Mouse (Mus musculus): ENCODE data around the gene Mapk3. TPM values are rescaled to one million over a fixed set of nuclear protein-coding genes. Genes with fewer than 3 reads are reported as not detected.
A peak's percentile ranks its signal among the peaks of the same experiment; 100 is the strongest.

Mapk3 gene
- polyA plus RNA-seq, 1 experiment = 472 TPM

GRCm38 (mm10) chr7:126741452-126741851 lies 17.9 kb upstream of the Mapk3 start:
- no peaks in the 10 kb centered on the region for H3K4me1 ChIP-seq (ENCODE audit: control insufficient read depth, insufficient read depth, insufficient read length, low read length)
- no peak for TF ChIP-seq CTCF (IDR thresholded peaks at IDR 0.05; ENCODE audit: extremely low read depth, insufficient read length, insufficient replicate concordance, low read depth, low read length)
- no peak for TF ChIP-seq POLR2A (IDR thresholded peaks at IDR 0.05; ENCODE audit: low read depth, low read length)
- no peaks in the 10 kb centered on the region for H3K27me3 ChIP-seq (ENCODE audit: control insufficient read depth, insufficient read depth, low read length)
- no peaks in the 10 kb centered on the region for H3K36me3 ChIP-seq (ENCODE audit: control insufficient read depth, insufficient read depth, low read length)
- no peak overlapping the region for H3K4me3 ChIP-seq (ENCODE audit: low read depth, low read length)
- 93% methylated on average over 5 of the region's 5 CpGs for WGBS
- no peak overlapping the region for H3K27ac ChIP-seq (ENCODE audit: insufficient read depth, low read depth, low read length)

- WGBS = 91% methylated on average over 13 of the region's 13 CpGs
- H3K36me3 ChIP-seq (ENCODE audit: control insufficient read depth, insufficient read depth, low read length) = no peaks in the 10 kb centered on the region
- TF ChIP-seq POLR2A (IDR thresholded peaks at IDR 0.05; ENCODE audit: low read depth, low read length) (no peak), CTCF (IDR thresholded peaks at IDR 0.05; ENCODE audit: extremely low read depth, insufficient read length, insufficient replicate concordance, low read depth, low read length) (no peak)
- no peak overlapping the region for H3K4me3 ChIP-seq (ENCODE audit: low read depth, low read length)
- H3K27me3 ChIP-seq (ENCODE audit: control insufficient read depth, insufficient read depth, low read length) = no peaks in the 10 kb centered on the region
- no peaks in the 10 kb centered on the region; the same call in 1 of the 2 replicates for H3K4me1 ChIP-seq (ENCODE audit: control insufficient read depth, insufficient read depth, insufficient read length, low read length)
- no peak overlapping the region for H3K27ac ChIP-seq (ENCODE audit: insufficient read depth, low read depth, low read length)
Measured at GRCm38 (mm10) chr7:126741964-126742482, 17.4 kb upstream of the Mapk3 start.

GRCm38 (mm10) chr7:126746066-126746465 lies 13.3 kb upstream of the Mapk3 start:
- Histone ChIP-seq H3K4me3 (ENCODE audit: low read depth, low read length) (peak overlapping the region; percentile 19), H3K36me3 (ENCODE audit: control insufficient read depth, insufficient read depth, low read length) (no peaks in the 10 kb centered on the region), H3K27me3 (ENCODE audit: control insufficient read depth, insufficient read depth, low read length) (no peaks in the 10 kb centered on the region), H3K27ac (ENCODE audit: insufficient read depth, low read depth, low read length) (peak overlapping the region; percentile 81), H3K4me1 (ENCODE audit: control insufficient read depth, insufficient read depth, insufficient read length, low read length) (peaks cover 11% of the 10 kb centered on the region)
- 57% methylated on average over 12 of the region's 12 CpGs for WGBS
- TF ChIP-seq CTCF (IDR thresholded peaks at IDR 0.05; ENCODE audit: extremely low read depth, insufficient read length, insufficient replicate concordance, low read depth, low read length) (no peak), POLR2A (IDR thresholded peaks at IDR 0.05; ENCODE audit: low read depth, low read length) (no peak)

- Histone ChIP-seq H3K4me1 (ENCODE audit: control insufficient read depth, insufficient read depth, insufficient read length, low read length) (peaks cover 11% of the 10 kb centered on the region), H3K27me3 (ENCODE audit: control insufficient read depth, insufficient read depth, low read length) (no peaks in the 10 kb centered on the region), H3K36me3 (ENCODE audit: control insufficient read depth, insufficient read depth, low read length) (no peaks in the 10 kb centered on the region), H3K4me3 (ENCODE audit: low read depth, low read length) (peak overlapping the region; percentile 17; the same call in 1 of the 2 replicates), H3K27ac (ENCODE audit: insufficient read depth, low read depth, low read length) (peak overlapping the region; percentile 81)
- TF ChIP-seq CTCF (IDR thresholded peaks at IDR 0.05; ENCODE audit: extremely low read depth, insufficient read length, insufficient replicate concordance, low read depth, low read length) (no peak), POLR2A (IDR thresholded peaks at IDR 0.05; ENCODE audit: low read depth, low read length) (no peak)
- WGBS = 7% methylated on average over 6 of the region's 6 CpGs
Measured at GRCm38 (mm10) chr7:126746798-126747197, 12.6 kb upstream of the Mapk3 start.

- 18% methylated on average over 7 of the region's 7 CpGs for WGBS
- H3K36me3 ChIP-seq (ENCODE audit: control insufficient read depth, insufficient read depth, low read length) = no peaks in the 10 kb centered on the region
- H3K4me3 ChIP-seq (ENCODE audit: low read depth, low read length) = no peak overlapping the region
- H3K27ac ChIP-seq (ENCODE audit: insufficient read depth, low read depth, low read length) = peak overlapping the region; percentile 95
- peaks cover 11% of the 10 kb centered on the region for H3K4me1 ChIP-seq (ENCODE audit: control insufficient read depth, insufficient read depth, insufficient read length, low read length)
- no peaks in the 10 kb centered on the region for H3K27me3 ChIP-seq (ENCODE audit: control insufficient read depth, insufficient read depth, low read length)
- TF ChIP-seq POLR2A (IDR thresholded peaks at IDR 0.05; ENCODE audit: low read depth, low read length) (no peak), CTCF (IDR thresholded peaks at IDR 0.05; ENCODE audit: extremely low read depth, insufficient read length, insufficient replicate concordance, low read depth, low read length) (no peak)
Measured at GRCm38 (mm10) chr7:126748824-126749223, 10.6 kb upstream of the Mapk3 start.

- Histone ChIP-seq H3K27ac (ENCODE audit: insufficient read depth, low read depth, low read length) (no peak overlapping the region), H3K4me3 (ENCODE audit: low read depth, low read length) (no peak overlapping the region), H3K27me3 (ENCODE audit: control insufficient read depth, insufficient read depth, low read length) (no peaks in the 10 kb centered on the region), H3K4me1 (ENCODE audit: control insufficient read depth, insufficient read depth, insufficient read length, low read length) (peaks cover 13% of the 10 kb centered on the region), H3K36me3 (ENCODE audit: control insufficient read depth, insufficient read depth, low read length) (no peaks in the 10 kb centered on the region)
- TF ChIP-seq CTCF (IDR thresholded peaks at IDR 0.05; ENCODE audit: extremely low read depth, insufficient read length, insufficient replicate concordance, low read depth, low read length) (no peak), POLR2A (IDR thresholded peaks at IDR 0.05; ENCODE audit: low read depth, low read length) (no peak)
- WGBS = 73% methylated on average over 17 of the region's 17 CpGs
Measured at GRCm38 (mm10) chr7:126749582-126750343, 9.6 kb upstream of the Mapk3 start.

- no peak for TF ChIP-seq POLR2A (IDR thresholded peaks at IDR 0.05; ENCODE audit: low read depth, low read length)
- TF ChIP-seq CTCF (IDR thresholded peaks at IDR 0.05; ENCODE audit: extremely low read depth, insufficient read length, insufficient replicate concordance, low read depth, low read length) = peak; percentile 96
- Histone ChIP-seq H3K4me1 (ENCODE audit: control insufficient read depth, insufficient read depth, insufficient read length, low read length) (peaks cover 7% of the 10 kb centered on the region; the same call in 1 of the 2 replicates), H3K27ac (ENCODE audit: insufficient read depth, low read depth, low read length) (peak overlapping the region; percentile 49), H3K4me3 (ENCODE audit: low read depth, low read length) (no peak overlapping the region), H3K36me3 (ENCODE audit: control insufficient read depth, insufficient read depth, low read length) (no peaks in the 10 kb centered on the region), H3K27me3 (ENCODE audit: control insufficient read depth, insufficient read depth, low read length) (no peaks in the 10 kb centered on the region)
- WGBS = under 1% methylated on average over 9 of the region's 9 CpGs
Measured at GRCm38 (mm10) chr7:126754866-126755265, 4.5 kb upstream of the Mapk3 start.

Data from small intestine, adult 2 months (tissue).